Mouse (Mus musculus) forebrain, postnatal 0 days (tissue): ENCODE measurements around the gene Cyp4f39. TPM values are rescaled to one million over a fixed set of nuclear protein-coding genes. Genes with fewer than 3 reads are reported as not detected.

Experiments
- ATAC-seq: fragments of 200-750 bp; cut with Nextera tagmentation; 2 replicates; pipeline ENCODE4 v1.8.0; 2017; ENCODE audit warnings: mild to moderate bottlenecking, moderate library complexity
- DNase-seq: peaks from one replicate; pipeline ENCODE4 v3.0.0-alpha.2; 2015
- H3K27ac ChIP-seq: fragments of 300-500 bp; sonication (generic); 2 replicates; pipeline ENCODE4 v1.5.1; 2014; ENCODE audit warnings: low read depth, mild to moderate bottlenecking, antibody characterized with exemption, low read length, moderate library complexity, mixed read lengths
- H3K27me3 ChIP-seq: fragments of 300-500 bp; sonication (generic); 2 replicates; pipeline ENCODE4 v1.6.1; 2014; ENCODE audit warnings: mild to moderate bottlenecking, low read length, mixed read lengths; ENCODE audit not compliant: insufficient read depth
- H3K36me3 ChIP-seq: fragments of 300-500 bp; sonication (generic); 2 replicates; pipeline ENCODE4 v1.6.1; 2014; ENCODE audit warnings: mild to moderate bottlenecking, moderate library complexity; ENCODE audit not compliant: insufficient read depth
- H3K4me1 ChIP-seq: fragments of 300-500 bp; sonication (generic); 2 replicates; pipeline ENCODE4 v1.6.1; 2014; ENCODE audit warnings: antibody characterized with exemption; ENCODE audit not compliant: insufficient read depth
- H3K4me2 ChIP-seq: fragments of 300-500 bp; sonication (generic); 2 replicates; pipeline ENCODE4 v1.6.1; 2014; ENCODE audit warnings: low read depth, mild to moderate bottlenecking, moderate library complexity
- H3K4me3 ChIP-seq: fragments of 300-500 bp; sonication (generic); 2 replicates; pipeline ENCODE4 v1.5.1; 2014; ENCODE audit warnings: low read depth, low read length, mixed read lengths
- H3K9ac ChIP-seq: fragments of 300-500 bp; sonication (generic); 2 replicates; pipeline ENCODE4 v1.6.1; 2014; ENCODE audit warnings: mild to moderate bottlenecking
- H3K9me3 ChIP-seq: fragments of 300-500 bp; sonication (generic); 2 replicates; pipeline ENCODE4 v1.6.1; 2016; ENCODE audit warnings: low read length
- CTCF ChIP-seq: sonication (generic); IDR thresholded peaks from 2 replicates; pipeline ENCODE4 v1.5.1; 2016; ENCODE audit warnings: antibody characterized with exemption, control low read depth, low read depth
- WGBS: fragments of 180-500 bp; shearing (Covaris S2); extraction: QIAGEN DNeasy Blood & Tissue Kit; methylation state at CpG from one replicate; pipeline ENCODE4 v1.1.7; 2014; 5-methylcytosine and 5-hydroxymethylcytosine counted together
- polyA plus RNA-seq: library from polyadenylated mRNA; unstranded; fragments of >200 nt; fragmentation: Nextera tagmentation; extraction: Ambion mirVana; gene quantifications from 2 replicates; pipeline ENCODE4 v1.2.1, GENCODE M21; 2015
- total RNA-seq: library from RNA; depleted of rRNA; stranded (reverse); fragments of >200 nt; gene quantifications from 2 replicates; pipeline ENCODE4 v1.2.3, GENCODE M21; 2014

Cyp4f39 gene
- total and polyA plus RNA-seq, 2 experiments from 2014 or later: 0.47 to 2.0 TPM

DNA sequence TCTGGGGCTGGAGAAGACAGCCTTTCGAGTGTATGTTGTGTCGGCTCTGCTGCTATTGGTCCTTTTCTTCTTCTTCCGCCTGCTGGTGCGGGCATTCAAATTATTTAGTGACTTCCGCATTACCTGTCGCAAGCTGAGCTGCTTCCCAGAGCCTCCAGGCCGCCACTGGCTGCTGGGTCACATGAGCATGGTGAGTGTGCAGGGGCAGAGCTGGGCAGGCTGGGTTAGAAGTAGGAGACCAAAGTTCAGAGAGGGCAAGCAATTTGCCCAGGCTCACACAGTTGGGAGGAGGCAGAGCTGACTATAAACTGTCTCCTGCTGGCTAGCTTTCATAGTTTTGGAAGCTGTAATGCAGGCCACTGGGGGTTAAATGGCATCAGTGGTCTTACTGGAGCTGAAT lies 16.0 kb downstream of the Cyp4f39 start:
- WGBS: 59% methylated on average over 7 of the region's 7 CpGs
- no peak for ATAC-seq

DNA sequence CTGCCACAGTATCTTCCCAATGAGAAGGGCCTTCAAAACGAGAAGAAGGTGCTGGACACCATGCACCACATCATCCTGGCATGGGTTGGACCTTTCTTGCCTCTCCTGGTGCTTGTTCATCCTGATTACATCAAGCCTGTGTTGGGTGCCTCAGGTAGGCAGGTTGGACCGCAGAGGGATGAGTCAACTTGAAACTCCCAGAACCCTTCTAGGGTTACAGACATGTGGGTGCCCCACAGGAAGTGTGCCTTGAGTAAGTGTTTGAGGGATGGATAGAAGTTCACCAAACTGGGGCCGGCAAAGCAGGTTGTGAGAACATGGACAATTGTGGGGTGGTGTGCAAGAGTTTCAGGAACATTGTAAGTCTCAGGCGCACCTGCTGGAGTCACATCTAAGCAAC lies 18.3 kb downstream of the Cyp4f39 start:
- 84% methylated on average over 4 of the region's 4 CpGs for WGBS
- H3K27ac ChIP-seq: no peak overlapping the region
- no peak for TF ChIP-seq CTCF

More for the DNA sequence above, 16.0 kb downstream of the Cyp4f39 start:
- Histone ChIP-seq H3K4me3 (no peak overlapping the region), H3K27ac (no peak overlapping the region), H3K36me3 (no peaks in the 10 kb centered on the region), H3K9me3 (no peaks in the 10 kb centered on the region), H3K4me2 (no peak overlapping the region), H3K9ac (no peak overlapping the region), H3K27me3 (no peaks in the 10 kb centered on the region), H3K4me1 (no peaks in the 10 kb centered on the region)
- no peak for DNase-seq
- TF ChIP-seq CTCF: no peak

GRCm38 (mm10) chr17:32472176-32472575 lies 19.7 kb downstream of the Cyp4f39 start:
- 66% methylated on average over 7 of the region's 7 CpGs for WGBS
- Histone ChIP-seq H3K4me3 (no peak overlapping the region), H3K9me3 (no peaks in the 10 kb centered on the region), H3K27ac (no peak overlapping the region), H3K36me3 (no peaks in the 10 kb centered on the region), H3K9ac (no peak overlapping the region), H3K4me2 (no peak overlapping the region), H3K27me3 (no peaks in the 10 kb centered on the region), H3K4me1 (no peaks in the 10 kb centered on the region)
- DNase-seq (no peak), ATAC-seq (no peak)
- no peak for TF ChIP-seq CTCF

More for the DNA sequence above, 18.3 kb downstream of the Cyp4f39 start:
- DNase-seq (no peak), ATAC-seq (no peak)
- Histone ChIP-seq H3K4me2 (no peak overlapping the region), H3K4me3 (no peak overlapping the region), H3K27me3 (no peaks in the 10 kb centered on the region), H3K4me1 (no peaks in the 10 kb centered on the region), H3K9ac (no peak overlapping the region), H3K36me3 (no peaks in the 10 kb centered on the region), H3K9me3 (no peaks in the 10 kb centered on the region)

- TF ChIP-seq CTCF: no peak
- no peaks in the 10 kb centered on the region for H3K4me1 ChIP-seq
- H3K4me3 ChIP-seq: no peak overlapping the region
- DNase-seq (no peak), ATAC-seq (no peak)
- H3K27me3 ChIP-seq: no peaks in the 10 kb centered on the region
- H3K9me3 ChIP-seq: no peaks in the 10 kb centered on the region
- no peaks in the 10 kb centered on the region for H3K36me3 ChIP-seq
- H3K27ac ChIP-seq: no peak overlapping the region
- no peak overlapping the region for H3K4me2 ChIP-seq
- WGBS: 91% methylated on average over 5 of the region's 5 CpGs
- H3K9ac ChIP-seq: no peak overlapping the region
Observed at GRCm38 (mm10) chr17:32474954-32475560, 22.5 kb downstream of the Cyp4f39 start.

GRCm38 (mm10) chr17:32477204-32477603 lies 24.7 kb downstream of the Cyp4f39 start:
- 96% methylated on average over 1 of the region's 1 CpGs for WGBS
- TF ChIP-seq CTCF: no peak
- Histone ChIP-seq H3K36me3 (no peaks in the 10 kb centered on the region), H3K4me3 (no peak overlapping the region), H3K4me2 (no peak overlapping the region), H3K9ac (no peak overlapping the region), H3K27me3 (no peaks in the 10 kb centered on the region), H3K4me1 (no peaks in the 10 kb centered on the region), H3K27ac (no peak overlapping the region), H3K9me3 (no peaks in the 10 kb centered on the region)
- no peak for DNase-seq
- no peak for ATAC-seq

DNA sequence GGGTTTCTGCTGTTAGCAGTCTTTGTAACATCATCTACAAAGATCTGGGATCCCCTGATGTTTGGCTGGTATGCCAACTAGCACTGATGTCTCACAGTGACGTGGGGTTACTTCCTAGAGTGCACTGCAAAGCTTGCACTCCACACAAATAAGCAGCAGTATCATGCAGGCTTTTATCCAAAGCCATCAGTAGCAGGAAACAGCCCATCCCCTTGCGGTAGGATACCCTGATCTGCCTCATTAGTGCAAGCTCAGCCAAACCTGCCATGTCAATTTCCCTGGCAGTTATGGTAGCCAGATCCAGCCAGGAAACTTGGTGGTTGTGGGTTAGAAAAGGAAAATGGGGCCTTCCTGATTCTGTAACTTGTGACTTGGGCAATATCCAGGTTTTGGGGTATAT lies 26.2 kb downstream of the Cyp4f39 start:
- Histone ChIP-seq H3K9ac (no peak overlapping the region), H3K27me3 (no peaks in the 10 kb centered on the region), H3K27ac (no peak overlapping the region), H3K9me3 (no peaks in the 10 kb centered on the region), H3K36me3 (no peaks in the 10 kb centered on the region), H3K4me3 (no peak overlapping the region), H3K4me2 (no peak overlapping the region), H3K4me1 (no peaks in the 10 kb centered on the region)
- DNase-seq: no peak
- no peak for TF ChIP-seq CTCF
- 52% methylated on average over 2 of the region's 2 CpGs for WGBS
- no peak for ATAC-seq

DNA sequence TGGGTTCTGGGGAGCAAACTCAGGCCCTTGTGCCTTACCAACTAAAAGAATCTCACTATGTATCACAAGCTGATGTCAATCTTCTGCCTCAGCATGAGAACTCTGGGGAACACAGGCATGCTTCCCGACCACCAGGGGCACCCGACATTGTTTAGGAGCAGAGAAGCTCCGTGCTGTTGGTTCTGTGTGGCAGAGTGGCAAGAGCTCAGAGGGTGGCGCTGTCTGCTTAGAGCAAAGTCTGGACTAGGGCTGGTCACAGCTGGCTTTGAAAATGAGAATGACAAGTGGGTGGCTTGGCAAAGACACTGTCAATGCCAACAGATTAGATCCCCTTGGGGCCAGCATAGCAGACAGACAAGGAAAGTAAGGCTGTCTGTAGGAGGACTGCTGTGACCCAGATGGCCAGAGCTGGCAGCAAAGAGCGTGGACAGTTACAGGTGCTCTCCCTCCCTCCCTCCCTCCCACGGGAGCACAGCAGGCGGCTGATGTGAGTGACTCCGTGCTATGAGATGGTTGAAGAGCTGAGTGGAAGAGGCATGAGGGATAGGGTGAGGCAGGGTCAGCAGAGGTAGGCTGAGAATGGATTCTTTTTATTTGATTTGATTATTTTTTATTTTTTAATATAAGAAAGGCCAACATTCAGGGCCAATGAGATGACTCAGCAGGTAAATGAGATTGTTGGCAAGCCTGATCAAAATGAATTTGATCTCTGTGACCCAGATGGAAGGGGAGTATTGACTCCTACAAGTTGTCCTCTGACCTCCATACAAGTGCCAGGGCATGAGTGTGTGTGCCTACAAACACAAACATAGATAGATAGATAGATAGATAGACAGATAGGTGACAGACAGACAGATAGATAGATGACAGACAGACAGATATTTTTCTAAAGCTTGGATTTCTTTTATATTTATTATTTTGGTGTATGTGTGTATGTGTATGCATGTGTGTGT lies 27.3 kb downstream of the Cyp4f39 start:
- TF ChIP-seq CTCF: peak; percentile 61
- Histone ChIP-seq H3K36me3 (no peaks in the 10 kb centered on the region), H3K27ac (no peak overlapping the region), H3K9me3 (no peaks in the 10 kb centered on the region), H3K4me1 (no peaks in the 10 kb centered on the region), H3K4me2 (no peak overlapping the region), H3K4me3 (no peak overlapping the region), H3K9ac (no peak overlapping the region), H3K27me3 (no peaks in the 10 kb centered on the region)
- no peak for DNase-seq
- whole genome bisulfite sequencing: 18% methylated on average over 8 of the region's 8 CpGs
- peak; percentile 73 for ATAC-seq
